Mouse (Mus musculus) ovary, postnatal 10 days (tissue): ENCODE results near the gene Mcts2.

Experiments used
- DNase-seq: peaks from one replicate; pipeline ENCODE4 v3.0.0; 2022; ENCODE audit warnings: low spot score

The Mcts2 gene

GRCm38 (mm10) chr2:152725178-152725750, 38.4 kb downstream of the Mcts2 start:
- no peak for DNase-seq

GRCm38 (mm10) chr2:152726213-152726612, 39.4 kb downstream of the Mcts2 start:
- no peak for DNase-seq

GRCm38 (mm10) chr2:152726751-152727335, 40.0 kb downstream of the Mcts2 start:
- no peak for DNase-seq

- DNase-seq = no peak
These were observed 41.1 kb downstream of the Mcts2 start for GRCm38 (mm10) chr2:152727795-152728510.

- DNase-seq = no peak
These were observed 41.8 kb downstream of the Mcts2 start for GRCm38 (mm10) chr2:152728594-152728993.

GRCm38 (mm10) chr2:152729013-152729635, 42.3 kb downstream of the Mcts2 start:
- DNase-seq = no peak

GRCm38 (mm10) chr2:152729636-152730020, 42.8 kb downstream of the Mcts2 start:
- DNase-seq = no peak

GRCm38 (mm10) chr2:152733201-152733600, 46.4 kb downstream of the Mcts2 start:
- no peak for DNase-seq

GRCm38 (mm10) chr2:152734501-152734900, 47.7 kb downstream of the Mcts2 start:
- DNase-seq = no peak

GRCm38 (mm10) chr2:152734984-152735383, 48.1 kb downstream of the Mcts2 start:
- DNase-seq = peak; percentile 78

- no peak for DNase-seq
These were observed 49.3 kb downstream of the Mcts2 start, which contains the start of gene Id1 for GRCm38 (mm10) chr2:152736090-152736601. TSS of gene Id1 (plus strand) at chr2:152736251.

- no peak for DNase-seq
These were observed 49.9 kb downstream of the Mcts2 start for GRCm38 (mm10) chr2:152736748-152737147.
